Mouse (Mus musculus) ovary, adult 18-20 months (tissue): Measurements from ENCODE around the gene Gm17662.

ENCODE experiments used
- DNase-seq: peaks from one replicate; pipeline ENCODE4 v3.0.0; 2022; ENCODE audit warnings: low spot score, mixed read lengths

Gm17662 gene

DNA sequence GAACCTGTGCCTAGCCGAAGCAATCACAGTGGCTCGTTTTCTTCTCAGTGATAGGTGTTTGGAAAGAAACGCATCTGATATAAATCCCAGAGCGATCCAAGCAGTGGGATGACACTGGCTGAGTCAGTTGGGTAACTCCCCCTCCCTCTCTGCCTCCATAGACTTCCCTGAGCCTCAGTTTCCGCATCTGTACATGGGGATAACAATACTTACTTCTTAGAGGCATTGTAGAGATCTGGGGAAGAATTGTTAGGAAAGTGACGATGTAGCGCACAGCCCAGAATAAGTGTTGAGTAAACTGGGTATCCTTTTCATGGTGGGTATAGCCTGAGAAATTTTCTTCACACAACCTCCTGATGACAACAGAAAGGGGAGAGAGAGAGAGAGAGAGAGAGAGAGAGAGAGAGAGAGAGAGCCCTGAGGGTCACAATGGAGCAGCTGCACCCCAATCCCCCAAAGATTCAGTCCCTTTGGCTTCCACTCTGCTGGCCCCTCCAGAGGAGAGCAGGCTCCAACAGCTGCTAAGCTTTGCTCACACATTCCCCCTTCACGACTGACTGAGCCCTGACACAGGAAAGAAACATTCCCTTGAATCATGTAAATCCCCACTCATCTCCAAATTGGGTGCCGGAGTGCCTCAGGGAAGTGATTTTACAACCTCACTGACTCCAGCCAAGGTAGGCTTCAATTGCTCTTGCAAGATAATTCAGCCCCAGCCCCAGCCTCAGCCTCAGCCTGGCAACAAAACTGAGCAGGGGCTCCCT, 31.6 kb downstream of the Gm17662 start:
- DNase-seq = no peak

DNA sequence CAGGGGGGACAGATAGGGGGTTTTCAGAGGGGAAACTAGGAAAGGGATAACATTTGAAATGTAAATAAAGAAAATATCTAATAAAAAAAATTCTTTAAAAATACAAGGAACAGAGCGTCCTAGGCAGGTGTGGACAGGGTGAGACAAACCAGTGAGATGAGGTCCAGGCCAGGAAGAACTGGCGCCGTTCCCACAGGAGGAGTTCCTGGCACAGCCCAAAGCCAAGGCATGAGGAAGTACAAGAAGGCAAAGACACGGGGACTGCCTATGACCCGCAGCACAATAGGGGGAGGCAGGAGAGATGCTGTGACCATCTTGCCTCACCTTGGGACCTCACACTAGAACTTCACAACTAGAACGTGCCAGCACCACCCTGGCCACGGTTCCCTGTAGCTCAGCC, 34.6 kb downstream of the Gm17662 start:
- DNase-seq = no peak

DNA sequence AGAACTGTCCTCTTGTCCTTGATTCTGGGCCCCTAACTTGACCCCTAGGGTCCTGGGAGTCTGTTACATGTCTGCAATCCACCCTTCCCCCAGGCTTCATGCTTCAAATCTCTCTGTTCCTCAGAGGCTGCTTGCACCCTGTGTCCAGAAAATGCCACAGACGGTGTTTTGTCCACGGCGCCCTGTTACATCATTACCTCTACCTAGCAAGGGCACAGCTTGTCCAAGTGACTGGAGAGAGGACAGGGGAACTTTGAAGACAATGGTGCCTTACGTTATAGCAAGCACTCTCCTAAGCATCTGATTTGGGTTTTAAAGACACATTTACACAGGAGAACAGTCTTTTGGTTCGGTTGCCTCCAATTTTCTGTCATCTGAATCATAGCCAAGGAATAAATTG, 36.5 kb downstream of the Gm17662 start:
- DNase-seq = no peak

DNA sequence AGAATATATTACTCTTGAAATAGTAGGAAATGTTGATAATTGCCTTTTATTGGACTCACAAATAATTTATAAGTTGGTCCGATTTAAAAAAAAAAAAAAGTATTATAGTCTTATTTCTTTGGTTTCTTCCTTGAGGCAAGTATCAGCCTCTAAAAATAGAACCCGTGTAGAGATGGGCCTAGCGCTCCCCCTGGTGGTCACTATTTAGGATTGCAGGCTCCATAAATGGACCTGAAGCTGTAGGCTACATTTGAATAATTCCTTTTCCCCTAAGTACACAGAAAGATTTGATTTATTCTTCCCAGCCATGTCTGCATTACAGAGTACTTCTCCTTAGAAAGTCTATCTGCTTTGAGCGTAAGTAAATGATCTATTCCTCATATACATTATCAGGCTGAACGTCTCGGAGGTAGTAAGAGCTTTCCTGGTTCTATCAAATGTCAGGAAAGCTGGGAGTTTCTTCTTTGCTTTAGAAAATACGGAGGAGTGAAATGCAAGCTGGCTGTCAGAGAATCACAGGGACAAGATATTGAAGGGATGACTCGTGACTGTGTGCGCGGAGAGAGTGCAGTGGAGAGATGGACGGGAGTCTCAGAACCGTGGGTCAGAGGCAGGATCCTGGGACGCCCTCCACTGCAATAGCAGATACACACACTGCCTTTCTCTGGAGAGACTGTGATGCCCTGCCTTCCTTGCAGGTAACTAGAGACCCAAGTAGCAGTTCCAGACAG, 37.0 kb downstream of the Gm17662 start:
- no peak for DNase-seq

DNA sequence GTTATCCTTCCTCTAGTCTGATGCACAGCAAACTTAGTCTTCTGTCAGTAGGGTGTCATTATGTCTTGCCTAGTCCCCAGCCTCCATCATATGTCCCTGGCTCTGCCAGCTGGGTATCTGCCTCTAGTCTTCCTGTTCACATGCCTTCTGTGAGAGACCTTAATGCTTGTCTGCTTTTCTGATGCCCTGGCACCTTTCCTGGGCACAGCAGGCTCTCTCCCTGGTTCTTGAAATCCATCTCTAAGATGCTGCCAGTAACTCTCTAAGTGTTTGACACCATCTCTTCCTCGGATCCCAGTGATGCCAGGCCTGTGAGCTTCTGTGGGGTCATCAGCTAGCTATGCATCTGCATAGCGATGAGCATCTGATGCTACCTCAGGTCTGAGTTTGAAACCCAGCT, 45.7 kb downstream of the Gm17662 start:
- no peak for DNase-seq

DNA sequence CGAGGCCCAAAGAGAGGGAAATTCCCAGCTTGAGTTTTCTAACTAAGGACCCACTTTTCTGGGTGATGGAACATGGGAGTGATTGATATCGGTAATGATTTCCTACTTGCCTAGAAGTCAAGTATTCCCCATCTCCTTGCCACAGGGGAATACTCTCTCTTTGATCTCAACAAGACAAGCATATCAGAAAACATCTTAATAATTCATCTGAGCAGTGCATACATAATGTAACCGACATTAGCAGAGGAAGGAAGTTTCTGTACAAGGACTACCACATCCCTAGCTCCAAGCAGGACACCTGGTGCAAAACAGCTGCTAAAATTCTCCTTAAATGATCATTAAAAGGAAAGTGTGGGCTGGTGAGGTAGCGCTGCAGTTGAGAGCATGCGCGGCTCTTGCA, 47.9 kb downstream of the Gm17662 start:
- DNase-seq = no peak
